Mouse (Mus musculus) mouse trophoblast stem cell (cell line): ENCODE results near the gene Pstk.
"Not testable (repeated sequence)": the region's sequence is repeated elsewhere in the genome, so short reads cannot be mapped to it uniquely, and the experiment has no call there.

Source experiments
- in situ Hi-C, 2 experiments: fragments of 300-500 bp; cut with MseI, MboI; formaldehyde crosslinking; loops; 2 replicates in 1 of 2; 3 replicates in 1 of 2; pipeline ENCODE4 v1.15.1; 2025

Pstk gene

DNA sequence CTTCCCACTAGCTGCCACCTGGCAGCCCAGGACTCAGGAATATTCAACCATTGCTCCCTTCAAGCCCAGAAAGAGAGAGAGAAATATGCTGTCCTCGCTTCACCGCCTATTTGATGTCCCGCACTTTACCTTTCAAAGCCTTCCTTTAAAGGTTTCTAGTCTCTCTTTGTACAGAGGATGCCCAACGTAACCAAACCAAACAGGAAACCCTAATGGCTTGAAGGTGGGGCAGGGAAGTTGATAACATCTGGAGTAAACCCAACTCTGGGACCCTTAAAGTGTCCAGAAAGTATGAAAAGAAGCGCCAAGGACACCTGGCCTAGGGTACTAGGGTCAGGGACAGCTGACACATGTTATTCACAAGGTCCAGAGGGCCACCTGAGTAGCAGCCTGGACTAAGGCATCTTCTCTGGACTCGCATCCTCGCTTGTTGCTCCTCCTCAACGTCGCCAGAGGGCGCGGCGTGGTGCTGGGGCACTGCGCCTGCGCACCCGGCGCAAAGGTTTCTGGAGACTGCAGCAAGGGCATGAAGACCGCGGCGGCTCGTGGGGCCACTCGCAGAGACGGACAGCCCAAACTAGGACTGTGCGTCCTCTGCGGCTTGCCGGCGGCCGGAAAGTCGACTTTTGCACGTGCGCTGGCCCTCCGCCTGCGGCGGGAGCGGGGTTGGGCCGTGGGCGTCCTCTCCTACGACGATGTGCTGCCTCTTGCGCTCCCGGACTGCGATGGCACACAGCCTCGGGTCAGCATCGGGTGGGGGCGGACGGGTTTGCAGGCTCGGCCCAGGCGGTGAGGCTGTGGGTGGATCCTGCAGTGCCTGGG lies at the start of gene Pstk:
Gene Pstk (plus strand): TSS at position 494 of the 822 bp plus-strand sequence.
- in situ Hi-C loops, result no loop called here

DNA sequence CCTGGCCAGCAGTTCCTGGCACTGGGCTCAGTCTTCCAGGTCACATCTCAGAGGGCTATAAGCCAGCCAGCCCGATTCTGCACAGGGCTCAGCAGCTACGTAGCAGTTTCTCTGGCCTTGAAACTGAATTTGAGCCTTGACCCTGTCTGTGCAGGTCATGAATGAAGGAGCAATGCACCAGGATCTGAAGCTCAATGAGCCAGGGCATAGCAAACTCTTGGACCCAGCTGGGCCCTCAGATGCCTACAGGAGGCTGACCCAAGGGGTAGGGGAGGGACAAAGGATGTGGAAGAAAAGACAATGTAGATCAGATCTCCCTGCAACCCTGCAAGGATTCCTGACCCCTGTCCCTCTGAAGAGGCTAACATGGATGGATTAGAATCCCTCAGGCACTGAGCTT lies 48.7 kb upstream of the Pstk start, which contains the start of gene Cuzd1:
Gene Cuzd1 (minus strand): TSS at position 101 of the 400 bp plus-strand sequence.
- in situ Hi-C loops, result no loop called here

GRCm38 (mm10) chr7:131327054-131327453 lies 43.9 kb upstream of the Pstk start:
- in situ Hi-C loops, result no loop called here

- in situ Hi-C loops, result no loop called here
Observed at GRCm38 (mm10) chr7:131329416-131329815, 41.5 kb upstream of the Pstk start, which contains the start of gene Fam24b. Fam24b (minus strand) TSS chr7:131329516.

GRCm38 (mm10) chr7:131331688-131332087 lies 39.3 kb upstream of the Pstk start:
- in situ Hi-C loops, result no loop called here

DNA sequence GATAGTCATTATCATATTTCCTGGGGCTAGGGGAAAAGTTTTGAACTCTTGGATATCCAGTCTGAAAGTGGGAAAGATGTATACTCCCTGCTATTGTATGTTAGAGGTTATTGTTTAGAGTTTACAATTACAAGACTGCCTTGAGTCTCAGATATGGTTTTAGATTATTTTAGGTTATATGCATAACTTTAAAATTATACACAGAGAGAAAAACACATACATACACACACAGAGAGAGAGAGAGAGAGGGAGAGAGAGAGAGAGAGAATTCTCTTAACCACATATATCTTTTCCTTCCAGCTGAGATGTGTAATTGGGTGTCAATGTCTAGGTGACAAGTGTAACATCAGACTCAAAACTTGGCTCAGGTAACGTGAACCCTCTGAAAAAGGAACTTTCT lies 37.4 kb upstream of the Pstk start, which contains the start of gene Fam24a:
Gene Fam24a (plus strand): TSS at position 301 of the 400 bp plus-strand sequence.
- in situ Hi-C loops, result no loop called here

GRCm38 (mm10) chr7:131337502-131338068 lies 33.4 kb upstream of the Pstk start:
- in situ Hi-C loops, result no loop called here

DNA sequence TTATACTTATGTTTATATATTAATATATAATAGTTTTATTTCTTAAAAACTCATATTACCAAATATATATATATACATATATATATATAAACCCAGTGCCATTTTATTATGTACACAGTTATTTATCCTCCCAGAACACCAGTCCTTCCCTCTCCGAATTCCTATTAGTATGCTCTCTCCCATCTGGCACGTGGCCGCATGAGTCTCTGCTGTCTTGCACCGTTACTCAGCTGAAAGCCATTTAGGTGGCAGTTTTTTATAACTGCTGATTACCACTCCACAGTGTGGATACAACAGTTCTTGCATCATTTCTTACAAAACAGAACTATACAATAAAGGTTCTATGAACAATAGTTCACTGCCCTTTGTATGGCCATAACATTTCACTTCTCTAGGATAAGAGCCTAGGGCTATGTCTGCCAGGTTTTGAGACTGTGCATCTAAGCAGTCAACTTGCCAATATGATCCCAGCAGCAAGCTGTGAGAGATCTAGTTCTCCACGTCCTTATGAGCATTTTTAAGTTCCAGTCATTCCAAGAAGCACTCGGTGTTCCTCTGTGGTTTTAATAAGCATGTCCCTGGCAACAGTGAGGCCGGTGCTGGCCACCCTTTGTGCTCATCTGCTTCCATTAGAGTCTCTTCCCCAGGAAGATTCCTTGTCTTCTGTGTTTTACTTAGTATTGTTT lies 24.9 kb upstream of the Pstk start:
- in situ Hi-C loops, result no loop called here

DNA sequence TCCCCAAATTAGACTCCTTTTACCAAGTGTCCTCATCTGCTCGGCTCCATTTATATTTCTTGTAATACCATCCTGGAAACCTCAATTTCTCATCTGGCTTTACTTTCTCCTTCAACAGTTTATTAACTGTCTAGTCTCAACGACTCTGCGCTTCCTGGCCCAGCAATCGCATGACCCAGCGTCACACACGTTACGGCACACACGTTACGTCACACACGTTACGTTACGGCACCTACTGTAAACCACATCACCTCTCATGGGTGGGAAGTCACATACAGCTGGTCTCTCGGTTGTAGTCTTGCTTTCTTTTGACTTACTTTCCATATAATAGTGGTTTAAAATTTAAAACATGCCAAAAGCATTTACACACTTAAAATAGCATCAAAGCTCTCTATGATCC lies 14.8 kb upstream of the Pstk start:
- in situ Hi-C loops, result no loop called here

- in situ Hi-C loops, result no loop called here
Observed at GRCm38 (mm10) chr7:131362269-131362614, 8.7 kb upstream of the Pstk start.

- in situ Hi-C loops, result no loop called here
Observed at GRCm38 (mm10) chr7:131362615-131363300, 8.2 kb upstream of the Pstk start, which contains the start of gene 2310057M21Rik. 2310057M21Rik (minus strand) TSS chr7:131362759.

- in situ Hi-C loops, result no loop called here
Observed at GRCm38 (mm10) chr7:131364131-131364530, 6.8 kb upstream of the Pstk start.

- in situ Hi-C loops, result no loop called here
Observed at GRCm38 (mm10) chr7:131371470-131371860, 524 bp downstream of the Pstk start.

GRCm38 (mm10) chr7:131371880-131372651 lies 1.1 kb downstream of the Pstk start:
- in situ Hi-C loops, result no loop called here

GRCm38 (mm10) chr7:131391761-131392160 lies 20.8 kb downstream of the Pstk start:
- in situ Hi-C loops, result not testable (repeated sequence)

GRCm38 (mm10) chr7:131409321-131409987 lies 38.5 kb downstream of the Pstk start:
- in situ Hi-C loops, result no loop called here

DNA sequence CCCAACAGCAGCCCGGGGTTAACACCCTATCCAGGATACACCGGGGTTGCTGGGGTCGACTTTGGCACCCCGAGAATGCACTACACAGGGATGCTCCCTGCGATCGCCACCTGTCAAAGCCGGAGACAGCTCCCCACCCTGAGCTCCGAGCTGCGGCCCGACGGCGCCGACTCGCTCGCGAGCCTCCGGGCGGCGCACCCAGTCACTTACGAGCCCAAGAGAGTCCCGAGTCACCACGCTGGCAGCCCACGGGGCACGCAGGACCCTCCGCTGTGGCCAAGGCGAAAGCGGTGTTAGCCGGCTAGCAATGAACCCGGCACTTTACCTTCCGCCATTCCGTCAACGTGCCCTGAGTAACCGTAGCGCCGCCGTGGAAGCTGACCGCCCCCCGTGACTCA lies 39.0 kb downstream of the Pstk start:
- in situ Hi-C loops, result no loop called here

- in situ Hi-C loops, result no loop called here
Observed at GRCm38 (mm10) chr7:131410416-131411058, 39.6 kb downstream of the Pstk start, which contains the start of the genes Ikzf5 and Acadsb. Ikzf5 (minus strand) TSS chr7:131410521. Acadsb (plus strand) TSS chr7:131410601.

GRCm38 (mm10) chr7:131411221-131411940 lies 40.4 kb downstream of the Pstk start:
- in situ Hi-C loops, result no loop called here
